Mouse (Mus musculus): ENCODE measurements at regions not wholly inside any gene's neighbourhood (a gene's known extent, or its start where the extent isn't known, plus 50 kb on each side); places are given as distances from the start of the nearest gene placed in this dataset.

DNA sequence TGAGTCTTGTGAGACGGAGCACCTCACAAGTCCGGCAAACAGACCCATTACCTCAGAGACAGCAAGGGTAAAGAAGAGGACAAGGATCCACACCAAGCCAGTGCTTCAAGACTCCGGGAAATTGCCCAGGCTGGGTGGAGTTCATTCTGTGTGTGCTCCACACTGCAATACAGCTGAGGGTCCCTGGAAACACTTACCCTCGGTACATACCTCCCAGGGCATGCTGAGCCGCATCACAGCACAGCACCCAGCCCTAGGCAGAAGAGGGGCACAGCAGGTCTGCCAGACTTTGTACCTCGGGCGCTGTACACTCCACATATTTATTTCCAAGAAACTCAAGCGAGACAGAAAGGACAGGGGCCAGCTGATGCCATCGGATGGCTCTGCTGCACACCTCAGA lies 54.5 kb upstream of the Cmc1 start:
- H3K36me3 ChIP-seq = no peaks in the 10 kb centered on the region
- no peaks in the 10 kb centered on the region for H3K27me3 ChIP-seq
- H3K9ac ChIP-seq = no peak overlapping the region
- no peak overlapping the region for H3K27ac ChIP-seq (replicated peaks)
- H3K9me3 ChIP-seq = no peaks in the 10 kb centered on the region
- 91% methylated on average over 9 of the region's 9 CpGs for WGBS
- ATAC-seq (ENCODE audit: low FRiP score, low read depth) = no peak
- no peak overlapping the region for H3K4me3 ChIP-seq
- no peaks in the 10 kb centered on the region for H3K4me1 ChIP-seq (replicated peaks)
- no peak overlapping the region for H3K4me2 ChIP-seq

GRCm38 (mm10) chr9:118206483-118206882 lies 56.5 kb upstream of the Cmc1 start:
- H3K4me1 ChIP-seq (replicated peaks) = no peaks in the 10 kb centered on the region
- H3K27me3 ChIP-seq = no peaks in the 10 kb centered on the region
- no peak for ATAC-seq (ENCODE audit: low FRiP score, low read depth)
- no peak overlapping the region for H3K27ac ChIP-seq (replicated peaks)
- H3K9ac ChIP-seq = no peak overlapping the region
- no peaks in the 10 kb centered on the region for H3K36me3 ChIP-seq
- no peak overlapping the region for H3K4me3 ChIP-seq
- WGBS = 90% methylated on average over 7 of the region's 7 CpGs
- no peaks in the 10 kb centered on the region for H3K9me3 ChIP-seq
- no peak overlapping the region for H3K4me2 ChIP-seq

DNA sequence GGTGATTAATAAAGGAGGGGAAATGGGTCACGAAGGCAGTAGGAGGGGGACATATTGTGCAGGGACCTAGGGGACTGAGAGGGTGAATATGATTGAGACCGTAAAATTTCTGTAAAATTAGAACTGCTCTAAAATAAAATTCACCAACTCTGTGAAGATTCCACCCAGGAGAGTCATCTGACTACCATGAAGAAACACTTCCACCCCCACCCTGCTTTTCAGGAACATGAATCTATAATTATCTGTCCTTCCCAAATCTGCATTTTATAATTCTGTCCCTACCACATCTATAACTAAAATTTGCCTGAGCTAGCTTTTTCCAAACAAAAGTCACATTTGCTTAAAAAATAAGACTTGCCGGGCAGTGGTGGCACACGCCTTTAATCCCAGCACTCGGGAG lies 69.7 kb upstream of the Cmc1 start:
- Histone ChIP-seq H3K9ac (no peak overlapping the region), H3K36me3 (no peaks in the 10 kb centered on the region), H3K9me3 (no peaks in the 10 kb centered on the region), H3K27ac (replicated peaks) (no peak overlapping the region), H3K4me1 (replicated peaks) (no peaks in the 10 kb centered on the region), H3K4me3 (no peak overlapping the region), H3K27me3 (no peaks in the 10 kb centered on the region), H3K4me2 (no peak overlapping the region)
- no peak for ATAC-seq (ENCODE audit: low FRiP score, low read depth)
- 93% methylated on average over 5 of the region's 5 CpGs for WGBS

GRCm38 (mm10) chr9:118221186-118221585 lies 71.2 kb upstream of the Cmc1 start:
- H3K4me1 ChIP-seq (replicated peaks) = no peaks in the 10 kb centered on the region
- ATAC-seq (ENCODE audit: low FRiP score, low read depth) = no peak
- no peak overlapping the region for H3K27ac ChIP-seq (replicated peaks)
- H3K36me3 ChIP-seq = no peaks in the 10 kb centered on the region
- no peak overlapping the region for H3K9ac ChIP-seq
- 81% methylated on average over 14 of the region's 14 CpGs for WGBS
- no peaks in the 10 kb centered on the region for H3K9me3 ChIP-seq
- H3K4me2 ChIP-seq = no peak overlapping the region
- H3K27me3 ChIP-seq = no peaks in the 10 kb centered on the region
- H3K4me3 ChIP-seq = no peak overlapping the region

- Histone ChIP-seq H3K4me3 (no peak overlapping the region), H3K36me3 (no peaks in the 10 kb centered on the region), H3K27me3 (no peaks in the 10 kb centered on the region), H3K9me3 (no peaks in the 10 kb centered on the region), H3K4me2 (peak overlapping the region; percentile 31), H3K27ac (replicated peaks) (peak overlapping the region; percentile 56), H3K9ac (no peak overlapping the region), H3K4me1 (replicated peaks) (peaks cover 22% of the 10 kb centered on the region)
- peak; percentile 81 for ATAC-seq (ENCODE audit: low FRiP score, low read depth)
- WGBS = 32% methylated on average over 23 of the region's 23 CpGs
Observed at GRCm38 (mm10) chr9:118227401-118228061, 77.6 kb upstream of the Cmc1 start.

DNA sequence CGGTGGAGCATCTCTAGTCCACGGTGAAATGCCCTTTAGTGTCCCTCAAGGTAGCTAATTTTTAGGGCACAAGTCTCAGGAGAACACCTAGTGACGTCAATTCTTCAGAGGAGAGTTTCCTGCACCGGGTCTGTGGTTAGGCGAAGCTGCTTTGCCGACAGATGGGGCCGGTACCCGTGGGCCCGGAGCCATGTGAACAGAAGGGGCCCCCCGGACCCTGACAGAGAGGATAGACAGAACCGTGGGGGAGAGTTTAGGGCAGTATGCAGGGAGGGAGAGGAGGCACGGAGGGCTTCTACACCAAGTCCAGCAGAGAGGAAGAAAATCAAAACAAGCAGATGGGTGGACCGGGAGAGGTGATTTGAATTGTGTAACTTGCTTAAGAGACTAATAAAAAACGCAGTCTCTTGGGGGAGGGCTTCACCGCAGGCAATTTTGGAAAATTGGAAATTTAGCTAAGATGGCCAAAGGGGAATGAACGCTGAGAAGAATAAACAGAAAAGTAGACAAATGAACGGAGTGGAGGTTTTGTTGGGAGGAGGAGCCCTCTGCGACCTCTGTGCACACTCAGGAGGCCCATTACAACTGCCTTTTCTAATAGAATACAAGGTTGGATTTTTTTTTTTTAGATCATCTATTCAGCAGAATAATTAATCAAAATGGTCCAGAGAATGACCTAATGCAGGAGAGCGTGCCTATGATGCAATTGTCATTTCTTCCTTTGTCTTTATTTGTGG lies 78.9 kb upstream of the Cmc1 start:
- Histone ChIP-seq H3K4me3 (no peak overlapping the region), H3K36me3 (no peaks in the 10 kb centered on the region), H3K27ac (replicated peaks) (0 out of 2 replicates have a peak overlapping the region, but pooled peaks have one; percentile 3), H3K9ac (no peak overlapping the region), H3K4me1 (replicated peaks) (peaks cover 22% of the 10 kb centered on the region), H3K27me3 (no peaks in the 10 kb centered on the region), H3K9me3 (no peaks in the 10 kb centered on the region), H3K4me2 (peak overlapping the region; percentile 31)
- ATAC-seq (ENCODE audit: low FRiP score, low read depth) = peak; percentile 59; the same call in 1 of the 2 replicates
- WGBS = 31% methylated on average over 19 of the region's 19 CpGs

- no peaks in the 10 kb centered on the region for H3K4me1 ChIP-seq (replicated peaks)
- H3K4me3 ChIP-seq = no peak overlapping the region
- no peak overlapping the region for H3K4me2 ChIP-seq
- no peak overlapping the region for H3K27ac ChIP-seq (replicated peaks)
- no peaks in the 10 kb centered on the region for H3K27me3 ChIP-seq
- no peaks in the 10 kb centered on the region for H3K9me3 ChIP-seq
- H3K9ac ChIP-seq = no peak overlapping the region
- WGBS = 55% methylated on average over 4 of the region's 4 CpGs
- no peak for ATAC-seq (ENCODE audit: low FRiP score, low read depth)
- H3K36me3 ChIP-seq = no peaks in the 10 kb centered on the region
Observed at GRCm38 (mm10) chr9:118240711-118241110, 90.7 kb upstream of the Cmc1 start.

GRCm38 (mm10) chr9:118246820-118247628 lies 97.0 kb upstream of the Cmc1 start:
- H3K36me3 ChIP-seq = no peaks in the 10 kb centered on the region
- no peaks in the 10 kb centered on the region for H3K9me3 ChIP-seq
- ATAC-seq (ENCODE audit: low FRiP score, low read depth) = no peak
- no peak overlapping the region for H3K4me2 ChIP-seq
- H3K27ac ChIP-seq (replicated peaks) = no peak overlapping the region
- no peak overlapping the region for H3K9ac ChIP-seq
- WGBS = 43% methylated on average over 15 of the region's 15 CpGs
- H3K4me3 ChIP-seq = no peak overlapping the region
- H3K4me1 ChIP-seq (replicated peaks) = no peaks in the 10 kb centered on the region
- H3K27me3 ChIP-seq = no peaks in the 10 kb centered on the region

DNA sequence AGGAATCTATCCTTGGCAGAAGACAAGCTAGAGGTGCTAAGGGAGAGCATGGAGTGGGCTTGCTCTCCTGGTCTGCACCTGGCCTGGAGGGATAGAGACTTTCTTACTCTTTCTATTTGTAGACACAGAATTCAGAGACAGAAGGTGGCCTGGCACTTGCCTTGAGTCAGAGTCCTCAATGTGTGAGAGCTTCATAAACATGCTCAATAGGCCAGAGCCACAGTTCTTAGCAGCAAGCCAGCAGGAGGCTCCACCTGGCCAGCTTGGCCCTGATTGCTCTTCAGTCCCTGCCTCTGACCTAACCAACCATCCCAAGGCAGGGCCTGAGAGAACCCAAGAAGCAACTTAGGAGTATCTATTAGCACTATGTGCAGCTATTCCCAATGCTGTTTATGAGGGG lies 103.9 kb upstream of the Cmc1 start:
- Histone ChIP-seq H3K27me3 (no peaks in the 10 kb centered on the region), H3K27ac (replicated peaks) (no peak overlapping the region), H3K9ac (no peak overlapping the region), H3K4me1 (replicated peaks) (peaks cover 8% of the 10 kb centered on the region), H3K4me3 (no peak overlapping the region), H3K4me2 (no peak overlapping the region), H3K9me3 (no peaks in the 10 kb centered on the region), H3K36me3 (no peaks in the 10 kb centered on the region)
- no peak for ATAC-seq (ENCODE audit: low FRiP score, low read depth)

DNA sequence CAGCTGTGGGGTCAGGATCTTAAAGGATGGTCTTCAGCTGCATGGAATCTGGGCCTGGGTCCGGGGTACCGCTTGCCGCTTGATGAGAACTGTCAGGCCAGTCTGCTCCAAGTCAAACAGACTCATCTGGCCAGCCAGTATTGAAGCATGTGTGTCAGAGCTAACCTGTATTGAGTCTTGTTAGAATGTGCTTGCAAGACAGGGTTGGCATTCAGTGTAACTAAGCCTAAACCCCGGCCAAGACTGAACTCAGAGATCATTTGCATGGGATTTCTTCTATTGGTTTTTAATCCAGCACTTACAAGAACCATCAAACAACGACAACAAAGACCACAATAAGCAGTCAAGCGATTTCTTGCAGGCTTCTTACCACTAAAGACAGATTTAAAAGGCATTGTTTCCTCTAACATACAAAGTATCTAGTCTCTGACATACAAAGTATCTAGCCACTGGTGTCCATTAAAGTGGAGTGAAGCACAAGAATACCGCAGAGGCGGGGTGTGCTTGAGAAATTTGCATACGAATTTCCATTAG lies 105.3 kb upstream of the Cmc1 start:
- no peaks in the 10 kb centered on the region for H3K36me3 ChIP-seq
- no peak overlapping the region for H3K4me2 ChIP-seq
- no peaks in the 10 kb centered on the region for H3K9me3 ChIP-seq
- no peak for ATAC-seq (ENCODE audit: low FRiP score, low read depth)
- H3K27ac ChIP-seq (replicated peaks) = no peak overlapping the region
- H3K27me3 ChIP-seq = no peaks in the 10 kb centered on the region
- H3K4me3 ChIP-seq = no peak overlapping the region
- peaks cover 8% of the 10 kb centered on the region for H3K4me1 ChIP-seq (replicated peaks)
- H3K9ac ChIP-seq = no peak overlapping the region
- 35% methylated on average over 9 of the region's 9 CpGs for WGBS

DNA sequence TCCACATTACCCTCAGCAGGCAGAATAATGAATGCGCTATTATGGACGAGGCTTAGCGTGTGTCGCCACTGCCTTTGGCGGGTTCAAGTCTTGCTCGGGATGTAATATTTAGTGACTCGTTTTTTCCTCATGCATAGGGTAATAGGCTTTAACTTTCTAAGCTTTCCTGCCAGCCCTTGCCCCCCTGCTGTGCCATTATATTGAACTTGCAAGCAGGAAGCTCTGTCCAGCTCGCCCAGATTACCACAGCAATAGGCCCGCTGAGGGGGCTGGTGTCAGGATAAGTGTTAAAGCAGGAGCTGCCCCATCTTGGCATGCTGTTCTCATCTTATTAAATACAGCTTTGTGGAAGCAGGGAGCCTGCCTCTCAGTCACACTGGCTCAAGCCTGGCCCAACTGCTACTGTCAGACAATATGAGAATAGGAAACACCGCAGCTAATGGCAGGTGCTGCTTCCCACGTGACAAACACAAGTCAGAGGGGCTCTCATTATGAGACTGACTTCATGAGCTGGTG lies 105.8 kb upstream of the Cmc1 start:
- H3K9ac ChIP-seq = no peak overlapping the region
- H3K36me3 ChIP-seq = no peaks in the 10 kb centered on the region
- 3% methylated on average over 11 of the region's 11 CpGs for WGBS
- no peak overlapping the region for H3K4me2 ChIP-seq
- H3K4me3 ChIP-seq = no peak overlapping the region
- H3K27me3 ChIP-seq = no peaks in the 10 kb centered on the region
- H3K27ac ChIP-seq (replicated peaks) = 0 out of 2 replicates have a peak overlapping the region, but pooled peaks have one; percentile 10
- H3K4me1 ChIP-seq (replicated peaks) = peaks cover 8% of the 10 kb centered on the region
- peak; percentile 83 for ATAC-seq (ENCODE audit: low FRiP score, low read depth)
- H3K9me3 ChIP-seq = no peaks in the 10 kb centered on the region

DNA sequence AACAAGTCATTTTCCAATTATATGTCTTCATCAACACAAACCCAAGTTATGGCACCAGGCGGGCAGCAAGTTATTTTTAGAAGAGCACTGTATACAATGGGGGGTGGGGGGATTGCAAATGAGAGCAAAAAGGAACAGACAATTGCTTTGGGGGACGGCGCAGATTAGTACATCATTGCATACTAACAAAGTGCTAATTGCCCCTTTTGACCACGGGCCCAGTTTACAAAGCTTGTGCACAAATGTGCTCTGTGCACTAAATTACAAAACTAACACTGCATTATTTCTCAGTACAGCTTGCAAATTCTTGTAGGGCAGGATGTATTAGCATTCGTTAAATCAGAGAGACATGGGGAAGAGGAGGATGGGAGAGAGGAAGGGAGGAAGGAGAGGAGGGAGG lies 116.3 kb upstream of the Cmc1 start:
- Histone ChIP-seq H3K9ac (no peak overlapping the region), H3K27ac (replicated peaks) (no peak overlapping the region), H3K36me3 (no peaks in the 10 kb centered on the region), H3K4me2 (no peak overlapping the region), H3K9me3 (no peaks in the 10 kb centered on the region), H3K4me1 (replicated peaks) (no peaks in the 10 kb centered on the region), H3K27me3 (no peaks in the 10 kb centered on the region), H3K4me3 (no peak overlapping the region)
- WGBS = 53% methylated on average over 5 of the region's 5 CpGs
- ATAC-seq (ENCODE audit: low FRiP score, low read depth) = no peak
